Comparison of ENCODE assay signal across 8 mouse cellular contexts in the genomic region with DNA sequence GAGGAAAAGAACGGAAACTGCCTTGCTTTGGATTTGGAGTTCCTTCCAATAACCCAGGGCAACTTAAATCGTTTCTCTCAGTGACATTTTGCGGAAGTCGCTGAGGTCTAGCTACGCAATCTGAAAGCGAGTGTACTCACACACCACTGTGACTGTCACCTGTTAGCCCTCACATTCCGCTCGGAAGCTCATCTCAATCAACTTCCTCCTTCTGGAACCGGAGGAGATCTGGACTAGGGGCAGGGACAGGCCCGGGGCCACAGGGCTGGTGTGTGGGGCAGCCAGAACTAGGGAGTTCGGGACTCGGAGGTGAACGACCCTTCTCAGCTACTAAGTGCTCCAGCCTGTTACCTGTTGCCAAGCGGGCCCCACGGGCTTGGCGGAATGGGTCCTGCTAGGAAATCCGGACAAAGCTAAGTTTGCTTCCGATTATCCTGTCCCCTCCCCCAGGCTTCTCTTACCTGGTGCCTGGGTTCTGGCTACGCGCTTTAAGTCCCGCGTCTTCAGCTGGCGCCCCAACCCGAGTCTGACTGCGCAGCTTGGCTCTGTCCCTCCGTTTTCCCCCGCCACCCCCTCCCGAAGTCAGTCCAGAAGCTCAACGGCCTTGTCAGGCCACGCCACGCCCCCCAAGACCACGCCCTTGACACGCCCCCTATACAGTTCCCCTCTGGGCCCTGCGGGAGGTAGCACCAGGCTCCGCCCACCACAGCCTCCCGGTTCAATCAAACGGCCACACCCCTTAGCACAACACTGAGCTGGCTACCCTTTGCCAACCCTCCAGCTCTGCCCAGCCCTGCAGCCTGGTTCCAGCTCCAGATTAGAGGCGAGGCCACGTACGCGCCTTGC. TPM values are rescaled to one million over a fixed set of nuclear protein-coding genes. Genes with fewer than 3 reads are reported as not detected.
A peak's percentile ranks its signal among the peaks of the same experiment; 100 is the strongest.
DNase-seq lines count a peak whose midpoint lies in the region; ATAC-seq and TF ChIP-seq lines count a peak whose summit lies in the region.

No protein-coding gene starts in this region.

- TF ChIP-seq POLR2A in testis, adult 2 months (IDR thresholded peaks at IDR 0.05; ENCODE audit: control insufficient read depth, low read depth, low read length) = peak; percentile 74

- no peaks in the 10 kb centered on the region for H3K36me3 ChIP-seq in G1E (replicated peaks)
- no peaks in the 10 kb centered on the region for H3K36me3 ChIP-seq in forebrain, embryonic 15.5 days
- no peaks in the 10 kb centered on the region for H3K36me3 ChIP-seq in neural tube, embryonic 14.5 days (ENCODE audit: control insufficient read depth, insufficient read depth, low read length)
- no peaks in the 10 kb centered on the region for H3K36me3 ChIP-seq in testis, adult 2 months (ENCODE audit: control insufficient read depth, insufficient read depth, low read length)

- no peaks in the 10 kb centered on the region for H3K9me3 ChIP-seq in G1E (replicated peaks)
- H3K9me3 ChIP-seq in forebrain, embryonic 15.5 days = no peaks in the 10 kb centered on the region
- no peaks in the 10 kb centered on the region for H3K9me3 ChIP-seq in neural tube, embryonic 14.5 days (ENCODE audit: control insufficient read depth, low read length)

- ATAC-seq in G1E (ENCODE audit: extremely low read depth, insufficient number of reproducible peaks, low FRiP score, poor library complexity, severe bottlenecking) = peak; percentile 88
- ATAC-seq in forebrain, embryonic 15.5 days (replicated peaks) = peak; percentile 93
- ATAC-seq in neural tube, embryonic 14.5 days (ENCODE audit: low read depth) = peak; percentile 92

- H3K4me1 ChIP-seq in G1E (ENCODE audit: insufficient read depth, low read depth, low read length) = peaks cover 11% of the 10 kb centered on the region
- peaks cover 18% of the 10 kb centered on the region for H3K4me1 ChIP-seq in forebrain, embryonic 15.5 days
- peaks cover 8% of the 10 kb centered on the region for H3K4me1 ChIP-seq in neural tube, embryonic 14.5 days (ENCODE audit: control insufficient read depth, insufficient read depth, low read length)
- H3K4me1 ChIP-seq in testis, adult 2 months (ENCODE audit: control insufficient read depth, insufficient read depth, low read length) = peaks cover 17% of the 10 kb centered on the region

- peak overlapping the region; percentile 27 for H3K9ac ChIP-seq in forebrain, embryonic 15.5 days (replicated peaks)
- H3K9ac ChIP-seq in neural tube, embryonic 14.5 days (replicated peaks; ENCODE audit: low read depth, low read length) = 0 out of 2 replicates have a peak overlapping the region, but pooled peaks have one; percentile 12

- intact Hi-C loops in heart, postnatal 14 days (cut with DNase I) = no loop called here

- peak; percentile 56 for DNase-seq in G1E (ENCODE audit: low spot score)
- DNase-seq in cerebellum, adult 11-12 months = peak; percentile 59
- DNase-seq in heart, postnatal 14 days = peak; percentile 91 to 95
- peak; percentile 92 for DNase-seq in layer of hippocampus, adult 11-12 months (ENCODE audit: low spot score)
- DNase-seq in lung, adult 18-20 months = peak; percentile 99

- H3K27me3 ChIP-seq in G1E (ENCODE audit: insufficient read depth, low read length) = peaks cover 4% of the 10 kb centered on the region; the same call in 1 of the 2 replicates
- no peaks in the 10 kb centered on the region for H3K27me3 ChIP-seq in forebrain, embryonic 15.5 days
- peaks cover 5% of the 10 kb centered on the region; the same call in 1 of the 2 replicates for H3K27me3 ChIP-seq in neural tube, embryonic 14.5 days (ENCODE audit: control insufficient read depth, insufficient read depth, low read length)
- H3K27me3 ChIP-seq in testis, adult 2 months (ENCODE audit: control insufficient read depth, insufficient read depth, low read length) = no peaks in the 10 kb centered on the region

- peak overlapping the region; percentile 62 for H3K4me2 ChIP-seq in forebrain, embryonic 15.5 days (replicated peaks)
- peak overlapping the region; percentile 48 for H3K4me2 ChIP-seq in neural tube, embryonic 14.5 days (ENCODE audit: low read depth, low read length)

- no peak for TF ChIP-seq CTCF in G1E (IDR thresholded peaks at IDR 0.05; ENCODE audit: low read depth, low read length)
- no peak for TF ChIP-seq CTCF in testis, adult 2 months (IDR thresholded peaks at IDR 0.05; ENCODE audit: control insufficient read depth, insufficient read depth, insufficient replicate concordance, low read depth, low read length)

- WGBS in forebrain, embryonic 15.5 days = 3% methylated on average over 41 of the region's 41 CpGs
- WGBS in neural tube, embryonic 14.5 days = 2% methylated on average over 41 of the region's 41 CpGs

- 0 out of 2 replicates have a peak overlapping the region, but pooled peaks have one; percentile 45 for H3K27ac ChIP-seq in forebrain, embryonic 15.5 days (replicated peaks)
- H3K27ac ChIP-seq in neural tube, embryonic 14.5 days (ENCODE audit: low read depth, low read length) = no peak overlapping the region
- H3K27ac ChIP-seq in testis, adult 2 months (ENCODE audit: control insufficient read depth, insufficient read depth, low read depth, low read length) = peak overlapping the region; percentile 86

- H3K4me3 ChIP-seq in G1E (ENCODE audit: low read depth, low read length) = peak overlapping the region; percentile 55; the same call in 1 of the 2 replicates
- H3K4me3 ChIP-seq in forebrain, embryonic 15.5 days = peak overlapping the region; percentile 39
- H3K4me3 ChIP-seq in neural tube, embryonic 14.5 days (ENCODE audit: low read depth, low read length) = peak overlapping the region; percentile 28
- peak overlapping the region; percentile 88 for H3K4me3 ChIP-seq in testis, adult 2 months (ENCODE audit: control insufficient read depth, low read depth, low read length)

RNA-seq across cellular contexts. Expression of gene Cd82, which starts 0.8 kb away (rescaled TPM):
- total RNA-seq in G1E (2014; fragmentation: Nextera tagmentation) (30.6 TPM in 1 of 2 replicates, not detected in the other), G1E (2017) (0.87 and 1.5 TPM in 2 replicates)
- polyA plus RNA-seq in G1E (2012) = 0.20 and 0.24 TPM in 2 replicates
- polyA plus RNA-seq in forebrain, embryonic 15.5 days (2015; fragmentation: Nextera tagmentation; extraction: Ambion mirVana) = 17.6 and 19.6 TPM in 2 replicates
- total RNA-seq in heart, postnatal 14 days (2021) = 10 to 100 TPM; 10.6 to 12.1 TPM
- 8.1 and 11.9 TPM in 2 replicates for polyA plus RNA-seq in neural tube, embryonic 14.5 days (2014; fragmentation: Nextera tagmentation; extraction: Ambion mirVana)
- 29.9 and 31.7 TPM in 2 replicates for polyA plus RNA-seq in testis, adult 2 months (2012; rRNA removed)

Comparison
In these comparisons a context has a peak if more than half of its experiments do, and no peak if none do; other contexts are left out.
1. H3K4me3 ChIP-seq: peak in every context shown above with its lines; median percentile 88 in testis, adult 2 months; 55 in G1E; 39 in forebrain, embryonic 15.5 days; 28 in neural tube, embryonic 14.5 days.